17 mouse cellular contexts compared by ENCODE assay signal in genomic region chr15:29255152-29255551, GRCm38 (mm10).
DNase-seq lines count a peak whose midpoint lies in the region; ATAC-seq and TF ChIP-seq lines count a peak whose summit lies in the region.
"Had no signal": no experiment of that assay in that cellular context is flagged by ENCODE, and none has a peak within 500 bp of the region (broad histone marks: within the 10 kb centered on the region; RNA-seq: fewer than 3 reads in every experiment).

No protein-coding gene starts in this region.

- no peaks in the 10 kb centered on the region for H3K27me3 ChIP-seq in lung, embryonic 14.5 days (ENCODE audit: insufficient read depth, low read length)
- H3K27me3 ChIP-seq: limb, embryonic 12.5 days had no signal

- DNase-seq in frontal cortex, adult 2 months (ENCODE audit: extremely low spot score in 1 of 2, low spot score in 1 of 2): peak; percentile 12 to 72
- no peak for DNase-seq in frontal cortex, postnatal 14 days (ENCODE audit: low spot score in 2 of 2)
- DNase-seq in lung, embryonic 14.5 days: peak; percentile 4
- DNase-seq in lung, adult 2 months: no peak
- DNase-seq in brain, embryonic 14.5 days (ENCODE audit: low read depth): peak; percentile 3
- peak; percentile 24 for DNase-seq in telencephalon, adult 2 months (ENCODE audit: low read depth, low spot score)
- DNase-seq in MN1 (ENCODE audit: low spot score): no peak
- DNase-seq: adrenal gland, postnatal 10 days; embryo, embryonic 11 days; gastrocnemius, postnatal 10 days; kidney, adult 2 months; kidney, postnatal 36 days; thymus, postnatal 25 days had no signal

- no peak overlapping the region for H3K9ac ChIP-seq in lung, embryonic 14.5 days
- H3K9ac ChIP-seq: limb, embryonic 12.5 days; liver, embryonic 14.5 days had no signal

- H3K4me2 ChIP-seq in lung, embryonic 14.5 days: no peak overlapping the region
- H3K4me2 ChIP-seq: limb, embryonic 12.5 days had no signal

- H3K27ac ChIP-seq in lung, embryonic 14.5 days (ENCODE audit: low read depth): no peak overlapping the region
- H3K27ac ChIP-seq: limb, embryonic 12.5 days; liver, embryonic 14.5 days; midbrain, embryonic 10.5 days had no signal

- ATAC-seq in lung, embryonic 14.5 days (ENCODE audit: insufficient read depth): no peak
- ATAC-seq: forebrain, embryonic 14.5 days had no signal

- H3K4me1 ChIP-seq in lung, embryonic 14.5 days (ENCODE audit: insufficient read depth): no peaks in the 10 kb centered on the region
- no peaks in the 10 kb centered on the region for H3K4me1 ChIP-seq in lung, adult 2 months (ENCODE audit: control insufficient read depth, insufficient read depth, low read length)
- H3K4me1 ChIP-seq: limb, embryonic 12.5 days; midbrain, embryonic 10.5 days had no signal

- no peaks in the 10 kb centered on the region for H3K36me3 ChIP-seq in lung, embryonic 14.5 days (ENCODE audit: insufficient read depth)
- H3K36me3 ChIP-seq: limb, embryonic 12.5 days; midbrain, embryonic 10.5 days had no signal

- TF ChIP-seq CTCF in lung, embryonic 14.5 days (IDR thresholded peaks at IDR 0.05; ENCODE audit: low read depth): no peak
- TF ChIP-seq CTCF in lung, adult 2 months (IDR thresholded peaks at IDR 0.05; ENCODE audit: insufficient read depth, low read length): no peak
- TF ChIP-seq CTCF in brain, embryonic 14.5 days (IDR thresholded peaks at IDR 0.05; ENCODE audit: borderline replicate concordance, extremely low read depth, insufficient read depth, insufficient read length): no peak

- H3K4me3 ChIP-seq in lung, embryonic 14.5 days (ENCODE audit: low read depth, low read length): no peak overlapping the region
- H3K4me3 ChIP-seq in lung, adult 2 months (replicated peaks; ENCODE audit: extremely low read depth, low read depth, low read length): no peak overlapping the region
- H3K4me3 ChIP-seq: limb, embryonic 12.5 days; midbrain, embryonic 10.5 days had no signal

- WGBS in lung, embryonic 14.5 days: 46% methylated on average over 3 of the region's 3 CpGs
- WGBS in lung, adult 2 months: 35% methylated on average over 3 of the region's 3 CpGs

- TF ChIP-seq POLR2A in lung, adult 2 months (IDR thresholded peaks at IDR 0.05; ENCODE audit: borderline replicate concordance, extremely low read depth, low read depth, low read length): no peak
- no peak for TF ChIP-seq POLR2A in brain, embryonic 14.5 days (IDR thresholded peaks at IDR 0.05; ENCODE audit: borderline replicate concordance, extremely low read depth, insufficient read depth, insufficient read length, poor library complexity, severe bottlenecking)

- H3K9me3 ChIP-seq in lung, embryonic 14.5 days (ENCODE audit: low read depth, low read length): no peaks in the 10 kb centered on the region
- H3K9me3 ChIP-seq: limb, embryonic 12.5 days; midbrain, embryonic 10.5 days had no signal

Comparison
In these comparisons a context has a peak if more than half of its experiments do, and no peak if none do; other contexts are left out.
1. DNase-seq: peak in frontal cortex, adult 2 months (2 of 2), lung, embryonic 14.5 days (single experiment), brain, embryonic 14.5 days (single experiment) and telencephalon, adult 2 months (single experiment); none in frontal cortex, postnatal 14 days (0 of 2), lung, adult 2 months (single experiment) and MN1 (single experiment).